Mouse (Mus musculus) midbrain, postnatal 0 days (tissue): ENCODE measurements around the gene Zfp110. TPM values are rescaled to one million over a fixed set of nuclear protein-coding genes. Genes with fewer than 3 reads are reported as not detected.

Experiments used
- ATAC-seq: fragments of 200-750 bp; cut with Nextera tagmentation; 2 replicates; pipeline ENCODE4 v1.8.0; 2017; ENCODE audit warnings: moderate number of reproducible peaks, mild to moderate bottlenecking, moderate TSS enrichment, moderate library complexity; ENCODE audit not compliant: low FRiP score
- DNase-seq: peaks from one replicate; pipeline ENCODE4 v3.0.0-alpha.2; 2015; ENCODE audit warnings: low spot score
- H3K27ac ChIP-seq: fragments of 300-500 bp; sonication (generic); 2 replicates; pipeline ENCODE4 v1.5.1; 2014; ENCODE audit warnings: low read depth, mild to moderate bottlenecking, low read length, mixed read lengths
- H3K27me3 ChIP-seq: fragments of 300-500 bp; sonication (generic); 2 replicates; pipeline ENCODE4 v1.6.1; 2014; ENCODE audit warnings: low read length, control low read depth, mixed read lengths; ENCODE audit not compliant: insufficient read depth
- H3K36me3 ChIP-seq: fragments of 300-500 bp; sonication (generic); 2 replicates; pipeline ENCODE4 v1.6.1; 2014; ENCODE audit warnings: low read length, control low read depth, mixed read lengths; ENCODE audit not compliant: insufficient read depth
- H3K4me1 ChIP-seq: fragments of 300-500 bp; sonication (generic); 2 replicates; pipeline ENCODE4 v1.6.1; 2014; ENCODE audit warnings: mild to moderate bottlenecking, control low read depth, antibody characterized with exemption, low read length, mixed read lengths; ENCODE audit not compliant: insufficient read depth
- H3K4me2 ChIP-seq: fragments of 300-500 bp; sonication (generic); 2 replicates; pipeline ENCODE4 v1.6.1; 2014; ENCODE audit warnings: low read depth, mild to moderate bottlenecking, low read length, mixed read lengths; ENCODE audit not compliant: poor library complexity, severe bottlenecking
- H3K4me3 ChIP-seq: fragments of 300-500 bp; sonication (generic); 2 replicates; pipeline ENCODE4 v1.5.1; 2014; ENCODE audit warnings: low read depth, mild to moderate bottlenecking, low read length, moderate library complexity
- H3K9ac ChIP-seq: fragments of 300-500 bp; sonication (generic); replicated peaks from 2 replicates; pipeline ENCODE4 v1.6.1; 2014; ENCODE audit warnings: mild to moderate bottlenecking, low read length, moderate library complexity, mixed read lengths; ENCODE audit not compliant: poor library complexity, severe bottlenecking
- H3K9me3 ChIP-seq: fragments of 300-500 bp; sonication (generic); 2 replicates; pipeline ENCODE4 v1.6.1; 2016; ENCODE audit warnings: low read length, control low read depth
- CTCF ChIP-seq: IDR thresholded peaks from 2 replicates; pipeline ENCODE4 v1.5.1; 2016; ENCODE audit warnings: antibody characterized with exemption, mild to moderate bottlenecking
- WGBS: fragments of 180-500 bp; shearing (Covaris S2); extraction: QIAGEN DNeasy Blood & Tissue Kit; methylation state at CpG from one replicate; pipeline ENCODE4 v1.1.7; 2014; 5-methylcytosine and 5-hydroxymethylcytosine counted together
- polyA plus RNA-seq: library from polyadenylated mRNA; unstranded; fragments of >200 nt; fragmentation: Nextera tagmentation; extraction: Ambion mirVana; gene quantifications from 2 replicates; pipeline ENCODE4 v1.2.1, GENCODE M21; 2015
- total RNA-seq: library from RNA; depleted of rRNA; stranded (reverse); fragments of >200 nt; gene quantifications from 2 replicates; pipeline ENCODE4 v1.2.3, GENCODE M21; 2014; rRNA removed

Zfp110 gene
- total and polyA plus RNA-seq, 2 experiments from 2014 or later, result 11.8 to 19.4 TPM

- ATAC-seq (no peak), DNase-seq (no peak)
- no peaks in the 10 kb centered on the region for H3K27me3 ChIP-seq
- no peak for TF ChIP-seq CTCF
- no peak overlapping the region for H3K27ac ChIP-seq
- H3K4me3 ChIP-seq, result no peak overlapping the region
- H3K4me2 ChIP-seq, result no peak overlapping the region
- 98% methylated on average over 5 of the region's 5 CpGs for WGBS
- H3K9ac ChIP-seq, result no peak overlapping the region
- no peaks in the 10 kb centered on the region for H3K9me3 ChIP-seq
- H3K4me1 ChIP-seq, result no peaks in the 10 kb centered on the region
- peaks cover 59% of the 10 kb centered on the region for H3K36me3 ChIP-seq
Observed at GRCm38 (mm10) chr7:12887585-12887984, 53.0 kb downstream of the Zfp110 start.

- 94% methylated on average over 14 of the region's 14 CpGs for WGBS
- Histone ChIP-seq H3K4me3 (no peak overlapping the region), H3K4me1 (no peaks in the 10 kb centered on the region), H3K36me3 (peaks cover 44% of the 10 kb centered on the region), H3K27me3 (no peaks in the 10 kb centered on the region), H3K9ac (no peak overlapping the region), H3K9me3 (no peaks in the 10 kb centered on the region), H3K27ac (no peak overlapping the region), H3K4me2 (no peak overlapping the region)
- DNase-seq (no peak), ATAC-seq (no peak)
- TF ChIP-seq CTCF, result no peak
Observed at GRCm38 (mm10) chr7:12890928-12891327, 56.4 kb downstream of the Zfp110 start.

GRCm38 (mm10) chr7:12891334-12891733, 56.8 kb downstream of the Zfp110 start:
- ATAC-seq (no peak), DNase-seq (no peak)
- Histone ChIP-seq H3K4me2 (no peak overlapping the region), H3K9ac (no peak overlapping the region), H3K36me3 (peaks cover 40% of the 10 kb centered on the region), H3K27me3 (no peaks in the 10 kb centered on the region), H3K27ac (no peak overlapping the region), H3K9me3 (no peaks in the 10 kb centered on the region), H3K4me1 (no peaks in the 10 kb centered on the region), H3K4me3 (no peak overlapping the region)
- TF ChIP-seq CTCF, result no peak
- WGBS, result 85% methylated on average over 1 of the region's 1 CpGs

- Histone ChIP-seq H3K9me3 (no peaks in the 10 kb centered on the region), H3K27ac (peak within 1 kb of the TSS; percentile 12; the same call in 1 of the 2 replicates), H3K4me1 (peaks cover 5% of the 10 kb centered on the region), H3K4me3 (peak within 1 kb of the TSS; percentile 62), H3K27me3 (no peaks in the 10 kb centered on the region), H3K9ac (peak within 1 kb of the TSS; percentile 56), H3K4me2 (peak within 1 kb of the TSS; percentile 50), H3K36me3 (no peaks in the 10 kb centered on the region)
- 5% methylated on average over 36 of the region's 36 CpGs for WGBS
- no peak for TF ChIP-seq CTCF
- DNase-seq, result peak; percentile 98
- ATAC-seq, result peak; percentile 98
Observed at GRCm38 (mm10) chr7:12897655-12898410, 63.3 kb downstream of the Zfp110 start, which contains the start of gene Zscan22. Zscan22 (plus strand) TSS chr7:12897815.

Other genes with a start within 250 kb of the Zfp110 start
- under 0.01 and 0.05 TPM in 2 replicates for gene Vmn2r53, start 226.0 kb upstream of the Zfp110 start, total RNA-seq
- gene Vmn2r53, start 226.0 kb upstream of the Zfp110 start, polyA plus RNA-seq, result 0.01 TPM in 1 of 2 replicates, not detected in the other
- not detected in 2 replicates for gene Vmn2r54, start 194.4 kb upstream of the Zfp110 start, total RNA-seq
- gene Vmn2r54, start 194.4 kb upstream of the Zfp110 start, polyA plus RNA-seq, result not detected in 2 replicates
- gene Vmn2r55, start 149.8 kb upstream of the Zfp110 start, total RNA-seq, result not detected in 2 replicates
- gene Vmn2r55, start 149.8 kb upstream of the Zfp110 start, polyA plus RNA-seq, result 0.09 TPM in 1 of 2 replicates, not detected in the other
- not detected in 2 replicates for gene Vmn2r56, start 99.8 kb upstream of the Zfp110 start, total RNA-seq
- 0.02 and 0.05 TPM in 2 replicates for gene Vmn2r56, start 99.8 kb upstream of the Zfp110 start, polyA plus RNA-seq
- gene Zscan18, start 31.1 kb upstream of the Zfp110 start, total RNA-seq, result 19.2 and 34.3 TPM in 2 replicates
- 25.5 and 27.0 TPM in 2 replicates for gene Zscan18, start 31.1 kb upstream of the Zfp110 start, polyA plus RNA-seq
- 16.6 and 18.6 TPM in 2 replicates for gene Zfp329, start 15.9 kb upstream of the Zfp110 start, total RNA-seq
- 16.1 and 22.3 TPM in 2 replicates for gene Zfp329, start 15.9 kb upstream of the Zfp110 start, polyA plus RNA-seq
- gene Zfp128, start 46.4 kb downstream of the Zfp110 start, total RNA-seq, result 16.6 and 17.9 TPM in 2 replicates
- 2.0 and 3.0 TPM in 2 replicates for gene Zfp128, start 46.4 kb downstream of the Zfp110 start, polyA plus RNA-seq
- 4.4 and 8.3 TPM in 2 replicates for gene Zscan22, start 63.1 kb downstream of the Zfp110 start, total RNA-seq
- 2.6 and 3.7 TPM in 2 replicates for gene Zscan22, start 63.1 kb downstream of the Zfp110 start, polyA plus RNA-seq
- gene Rps5, start 87.5 kb downstream of the Zfp110 start, total RNA-seq, result 1,185 and 1,542 TPM in 2 replicates
- 583 and 614 TPM in 2 replicates for gene Rps5, start 87.5 kb downstream of the Zfp110 start, polyA plus RNA-seq
- 1.9 and 2.7 TPM in 2 replicates for gene Rnf225, start 92.7 kb downstream of the Zfp110 start, total RNA-seq
- 1.1 and 1.2 TPM in 2 replicates for gene Rnf225, start 92.7 kb downstream of the Zfp110 start, polyA plus RNA-seq
- 31.7 and 35.4 TPM in 2 replicates for gene Zfp324, start 131.1 kb downstream of the Zfp110 start, total RNA-seq
- 7.7 and 9.0 TPM in 2 replicates for gene Zfp324, start 131.1 kb downstream of the Zfp110 start, polyA plus RNA-seq
- 11.9 and 13.0 TPM in 2 replicates for gene Zfp446, start 143.1 kb downstream of the Zfp110 start, total RNA-seq
- 8.2 and 8.9 TPM in 2 replicates for gene Zfp446, start 143.1 kb downstream of the Zfp110 start, polyA plus RNA-seq
- not detected in 2 replicates for gene Slc27a5, start 163.4 kb downstream of the Zfp110 start, total RNA-seq
- gene Slc27a5, start 163.4 kb downstream of the Zfp110 start, polyA plus RNA-seq, result 0.18 and 0.21 TPM in 2 replicates
- gene Trim28, start 164.4 kb downstream of the Zfp110 start, total RNA-seq, result 467 and 650 TPM in 2 replicates
- 187 and 190 TPM in 2 replicates for gene Trim28, start 164.4 kb downstream of the Zfp110 start, polyA plus RNA-seq
- 37.5 and 70.8 TPM in 2 replicates for gene Zbtb45, start 175.3 kb downstream of the Zfp110 start, total RNA-seq
- 29.0 and 31.8 TPM in 2 replicates for gene Zbtb45, start 175.3 kb downstream of the Zfp110 start, polyA plus RNA-seq
- gene Chmp2a, start 200.0 kb downstream of the Zfp110 start, total RNA-seq, result 67.6 and 114 TPM in 2 replicates
- 198 and 205 TPM in 2 replicates for gene Chmp2a, start 200.0 kb downstream of the Zfp110 start, polyA plus RNA-seq
- 359 and 383 TPM in 2 replicates for gene Ube2m, start 203.5 kb downstream of the Zfp110 start, total RNA-seq
- 146 and 147 TPM in 2 replicates for gene Ube2m, start 203.5 kb downstream of the Zfp110 start, polyA plus RNA-seq
- gene Mzf1, start 220.0 kb downstream of the Zfp110 start, total RNA-seq, result 13.2 and 14.4 TPM in 2 replicates
- gene Mzf1, start 220.0 kb downstream of the Zfp110 start, polyA plus RNA-seq, result 12.2 TPM in 2 replicates